Mouse (Mus musculus) stomach, postnatal 0 days (tissue): ENCODE measurements at regions not wholly inside any gene's neighbourhood (a gene's known extent, or its start where the extent isn't known, plus 50 kb on each side); places are given as distances from the start of the nearest gene placed in this dataset.

Experiments used
- CTCF ChIP-seq: IDR thresholded peaks from 2 replicates; pipeline ENCODE4 v1.5.1; 2016; ENCODE audit warnings: antibody characterized with exemption, low read depth, mild to moderate bottlenecking, moderate library complexity
- EP300 ChIP-seq: optimal IDR thresholded peaks from 2 replicates; pipeline ENCODE3; 2016; ENCODE audit warnings: antibody characterized with exemption

- no peak for TF ChIP-seq EP300
- TF ChIP-seq CTCF: peak; percentile 43
Observed at GRCm38 (mm10) chr4:124335726-124336125, 274.9 kb downstream of the 3100002H09Rik start.
